Mouse (Mus musculus): ENCODE results near the gene Oscp1. TPM values are rescaled to one million over a fixed set of nuclear protein-coding genes. Genes with fewer than 3 reads are reported as not detected.
"Not testable (repeated sequence)": the region's sequence is repeated elsewhere in the genome, so short reads cannot be mapped to it uniquely, and the experiment has no call there.

Oscp1 gene
- polyA plus RNA-seq, 3 experiments from 2014 or later, result 0.24 to 0.66 (median 0.26) TPM

DNA sequence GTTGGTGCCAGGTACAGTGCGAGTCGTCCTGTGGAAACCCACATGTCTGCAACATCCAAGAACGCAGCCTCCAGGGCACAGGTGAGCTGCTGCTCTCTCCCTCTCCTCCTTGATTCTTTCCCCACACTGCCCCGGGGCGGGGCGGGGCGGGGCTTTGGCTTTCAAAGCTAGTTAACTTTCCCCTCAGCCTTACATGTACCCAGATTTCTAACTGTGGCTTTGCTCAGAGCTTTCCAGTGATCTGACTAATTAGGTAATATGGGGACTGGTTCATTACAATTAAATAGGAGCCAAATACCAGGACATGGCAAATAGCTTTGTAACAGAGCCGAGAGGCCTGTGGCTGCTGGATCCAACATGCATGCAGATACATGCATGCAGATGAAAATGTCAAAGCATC is 26.0 kb downstream of the Oscp1 start:
- ATAC-seq, result no peak

DNA sequence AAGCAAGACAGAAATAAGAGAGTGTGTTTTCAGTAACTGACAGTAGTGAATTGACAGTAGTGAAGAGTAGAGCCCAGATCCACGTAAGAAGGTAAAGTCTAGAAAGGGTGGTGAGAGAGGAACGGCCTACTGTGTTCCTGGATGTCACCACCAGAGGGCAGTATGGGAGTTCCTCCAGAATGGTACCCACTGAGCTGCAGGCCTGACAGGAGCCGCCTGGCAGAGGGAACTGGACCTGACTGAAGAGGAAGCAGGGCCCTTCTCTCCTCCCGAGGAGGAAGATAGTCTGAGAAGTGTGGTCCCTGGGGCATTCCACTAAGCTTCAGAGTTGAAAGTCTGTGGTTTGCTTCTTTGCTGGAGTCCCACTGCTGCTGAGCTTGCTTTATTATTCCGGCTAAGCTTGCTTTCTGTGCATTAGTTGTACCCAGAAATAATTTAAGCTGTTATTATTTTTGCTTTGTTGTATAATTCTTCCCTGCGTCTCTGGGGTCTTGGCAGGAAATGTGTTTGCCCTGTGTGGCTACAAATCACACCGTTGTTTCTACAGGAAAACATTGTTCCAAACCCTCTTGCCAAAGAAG is 27.7 kb downstream of the Oscp1 start:
- peak; percentile 83 for ATAC-seq

DNA sequence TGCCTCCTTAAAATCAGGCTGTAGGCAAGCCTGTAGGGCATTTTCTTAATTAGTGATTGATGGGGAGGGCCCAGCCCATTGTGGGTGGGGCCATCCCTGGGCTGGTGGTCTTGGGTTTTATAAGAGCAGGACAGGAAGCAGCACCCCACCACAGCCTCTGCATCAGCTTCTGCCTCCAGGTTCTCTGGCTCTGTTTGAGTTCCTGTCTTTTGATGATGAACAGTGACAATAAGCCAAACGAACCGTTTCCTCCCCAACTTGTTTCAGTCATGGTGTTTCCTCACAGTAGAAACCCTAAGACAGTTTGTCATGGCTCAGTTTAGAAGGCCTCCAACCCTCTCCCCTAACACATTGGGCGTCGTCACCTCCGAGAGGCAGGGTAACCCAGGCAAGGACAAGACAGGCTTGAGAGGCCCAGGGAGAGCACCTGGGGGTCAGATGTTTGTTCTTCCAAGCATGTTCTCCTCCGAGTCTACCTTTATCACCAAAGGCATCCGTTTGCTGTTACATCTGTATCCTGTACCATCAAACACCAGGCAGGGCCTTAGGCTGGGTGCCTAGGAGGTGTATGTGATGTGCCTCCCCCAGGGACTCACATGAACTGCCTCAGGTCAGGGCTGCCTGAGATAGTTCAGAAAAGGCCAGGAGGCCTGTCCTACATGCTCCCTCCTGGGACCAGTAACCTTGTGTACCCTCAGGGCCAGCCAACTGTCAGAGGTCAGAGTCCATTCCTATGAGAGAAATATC is 31.9 kb downstream of the Oscp1 start:
- ATAC-seq, result peak; percentile 60

DNA sequence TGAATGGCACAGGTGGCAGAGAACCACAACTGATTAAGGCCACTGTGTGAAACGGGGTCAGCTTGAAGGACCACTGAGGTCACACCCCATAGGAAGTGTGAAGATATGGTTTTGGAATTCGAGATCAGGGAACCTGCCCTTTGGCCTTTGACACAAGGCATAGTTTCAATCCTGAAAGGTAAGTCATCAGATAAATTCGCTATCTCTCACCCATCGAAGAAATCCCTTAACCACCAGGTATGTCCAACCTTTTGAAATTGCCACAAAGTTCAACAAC is 32.4 kb downstream of the Oscp1 start:
- ATAC-seq, result no peak

DNA sequence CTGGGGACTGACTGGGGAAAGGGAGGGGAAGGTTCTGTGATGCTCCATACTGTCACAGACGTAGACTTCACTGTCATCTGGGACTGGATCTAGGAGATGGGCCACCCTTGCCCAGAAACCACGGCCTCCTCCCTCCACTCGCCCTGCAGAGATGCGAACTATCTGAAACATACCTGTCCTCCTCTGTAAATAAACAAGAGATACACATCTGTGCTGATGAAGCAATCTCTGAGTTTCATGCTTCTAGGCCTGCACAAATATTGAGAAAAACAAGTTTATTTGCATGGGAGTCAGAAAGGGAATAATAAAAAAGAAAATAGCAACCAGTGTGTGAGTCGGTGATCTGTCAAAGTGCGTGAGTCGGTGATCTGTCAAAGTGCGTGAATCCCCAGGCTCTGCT is 33.5 kb downstream of the Oscp1 start:
- ATAC-seq, result no peak

DNA sequence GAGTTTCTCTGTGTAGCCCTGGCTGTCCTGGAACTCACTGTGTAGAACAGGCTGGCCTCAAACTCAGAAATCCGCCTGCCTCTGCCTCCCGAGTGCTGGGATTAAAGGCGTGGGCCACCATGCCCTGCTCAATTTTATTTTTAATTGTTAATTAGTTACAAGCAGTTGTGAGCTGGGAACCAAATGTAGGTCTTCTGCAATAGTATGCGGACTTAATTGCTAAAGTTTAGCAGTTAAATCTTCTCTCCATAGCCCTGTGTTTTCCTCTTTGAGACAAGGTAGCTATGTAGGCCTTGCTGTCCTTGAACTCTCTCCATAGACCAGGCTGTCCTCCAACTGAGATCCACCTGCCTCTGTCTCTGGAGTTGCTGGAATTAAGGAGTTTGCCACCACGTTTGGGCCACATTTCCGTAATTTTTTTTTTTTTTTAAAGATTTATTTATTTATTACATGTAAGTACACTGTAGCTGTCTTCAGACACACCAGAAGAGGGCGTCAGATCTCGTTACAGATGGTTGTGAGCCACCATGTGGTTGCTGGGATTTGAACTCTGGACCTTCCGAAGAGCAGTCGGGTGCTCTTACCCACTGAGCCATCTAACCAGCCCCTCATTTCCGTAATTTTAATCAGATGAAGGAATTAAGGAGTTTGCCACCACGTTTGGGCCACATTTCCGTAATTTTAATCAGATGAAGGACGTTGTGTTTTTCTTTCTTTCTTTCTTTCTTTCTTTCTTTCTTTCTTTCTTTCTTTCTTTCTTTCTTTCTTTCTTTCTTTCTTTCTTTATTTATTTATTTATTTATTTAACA is 37.5 kb downstream of the Oscp1 start:
- not testable (repeated sequence) for ATAC-seq

DNA sequence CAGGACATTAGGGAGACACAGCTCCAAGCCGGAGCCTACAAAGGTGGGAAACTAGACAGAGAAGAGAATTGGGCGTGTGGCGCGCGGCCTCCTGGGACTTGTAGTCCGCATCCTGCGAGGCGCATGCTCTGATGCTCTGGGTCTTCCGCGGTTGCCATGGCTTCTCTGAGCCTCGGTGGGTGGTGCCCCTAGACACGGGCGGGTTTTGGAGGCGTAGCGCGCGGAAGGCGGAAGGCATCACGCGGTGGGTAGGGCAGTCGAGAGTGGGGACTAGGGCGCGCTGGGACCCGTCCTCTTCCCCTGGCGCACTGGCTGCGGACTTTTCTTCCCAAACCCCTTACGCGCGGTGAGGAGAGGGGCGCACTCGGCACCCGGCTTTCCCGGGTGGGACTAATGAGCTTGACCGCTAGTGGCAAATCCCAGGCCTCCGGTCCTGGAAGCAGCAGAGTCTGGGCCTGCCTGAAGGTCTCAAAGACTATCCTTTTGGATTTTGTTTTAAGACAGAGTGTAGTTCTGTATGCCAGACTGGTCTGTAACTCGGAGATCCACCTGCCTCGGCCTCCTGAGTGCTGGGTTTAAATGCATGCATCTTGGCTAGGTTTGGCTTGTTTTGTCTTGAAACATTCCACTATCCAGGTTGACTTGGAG is 38.2 kb downstream of the Oscp1 start, which contains the start of gene Lsm10:
TSS of gene Lsm10 (plus strand) at position 160 of the 648 bp plus-strand sequence.
- peak; percentile 100 for ATAC-seq

DNA sequence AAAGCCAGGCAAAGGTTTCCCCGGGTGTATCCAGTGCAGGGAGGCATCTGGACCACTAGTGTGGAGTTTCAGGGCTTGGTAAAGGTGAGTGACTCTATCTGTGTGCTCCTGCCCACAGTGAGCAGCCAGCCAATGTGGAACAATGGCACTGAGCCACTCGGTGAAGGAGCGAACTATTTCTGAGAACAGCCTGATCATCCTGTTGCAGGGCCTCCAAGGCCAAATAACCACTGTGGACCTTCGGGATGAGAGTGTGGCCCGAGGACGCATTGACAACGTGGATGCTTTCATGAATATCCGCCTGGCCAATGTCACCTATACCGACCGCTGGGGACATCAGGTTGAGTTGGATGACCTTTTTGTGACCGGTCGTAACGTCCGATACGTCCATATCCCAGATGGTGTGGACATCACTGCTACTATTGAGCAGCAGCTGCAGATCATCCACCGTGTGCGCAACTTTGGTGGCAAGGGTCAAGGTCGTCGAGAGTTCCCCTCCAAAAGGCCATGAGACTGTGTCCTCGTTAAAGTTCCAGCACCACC is 39.4 kb downstream of the Oscp1 start:
- no peak for ATAC-seq

DNA sequence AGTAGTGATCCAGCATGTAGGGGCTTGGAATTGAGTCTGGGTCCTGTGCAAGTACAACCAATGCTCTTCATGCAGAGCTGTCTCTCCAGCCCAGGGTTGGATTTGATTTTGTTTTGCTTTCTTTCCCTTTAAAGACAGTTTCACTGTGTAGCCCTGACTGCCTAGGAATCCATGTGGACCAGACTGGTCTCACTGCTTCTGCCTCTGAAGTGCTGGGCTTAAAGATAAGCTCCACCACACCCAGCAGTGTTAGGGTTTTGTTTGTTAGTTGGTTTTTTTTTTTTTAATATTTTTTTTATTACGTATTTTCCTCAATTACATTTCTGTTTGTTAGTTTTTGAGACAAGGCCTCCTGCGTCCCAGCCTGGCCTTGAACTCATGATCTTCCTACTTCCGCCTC is 41.0 kb downstream of the Oscp1 start:
- no peak for ATAC-seq

DNA sequence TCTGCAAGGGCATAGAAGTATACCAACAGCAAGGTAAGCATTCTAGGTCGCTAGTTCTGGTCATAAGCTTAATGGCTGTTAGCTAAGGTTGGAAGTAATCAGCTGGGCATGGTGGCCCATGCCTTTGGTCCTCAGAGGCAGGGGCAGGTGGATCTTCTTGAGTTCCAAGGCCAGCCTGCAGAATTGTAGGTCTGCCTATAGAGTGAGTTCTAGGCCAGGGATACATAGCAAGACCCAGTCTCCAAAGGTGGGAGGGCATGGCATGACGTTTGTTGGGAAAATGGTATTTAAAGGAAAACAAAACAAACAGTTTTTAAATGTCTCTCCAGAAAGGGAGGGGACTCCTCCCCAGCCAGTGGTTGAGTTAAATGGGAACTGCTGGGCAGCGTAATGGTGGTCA is 42.4 kb downstream of the Oscp1 start:
- no peak for ATAC-seq

DNA sequence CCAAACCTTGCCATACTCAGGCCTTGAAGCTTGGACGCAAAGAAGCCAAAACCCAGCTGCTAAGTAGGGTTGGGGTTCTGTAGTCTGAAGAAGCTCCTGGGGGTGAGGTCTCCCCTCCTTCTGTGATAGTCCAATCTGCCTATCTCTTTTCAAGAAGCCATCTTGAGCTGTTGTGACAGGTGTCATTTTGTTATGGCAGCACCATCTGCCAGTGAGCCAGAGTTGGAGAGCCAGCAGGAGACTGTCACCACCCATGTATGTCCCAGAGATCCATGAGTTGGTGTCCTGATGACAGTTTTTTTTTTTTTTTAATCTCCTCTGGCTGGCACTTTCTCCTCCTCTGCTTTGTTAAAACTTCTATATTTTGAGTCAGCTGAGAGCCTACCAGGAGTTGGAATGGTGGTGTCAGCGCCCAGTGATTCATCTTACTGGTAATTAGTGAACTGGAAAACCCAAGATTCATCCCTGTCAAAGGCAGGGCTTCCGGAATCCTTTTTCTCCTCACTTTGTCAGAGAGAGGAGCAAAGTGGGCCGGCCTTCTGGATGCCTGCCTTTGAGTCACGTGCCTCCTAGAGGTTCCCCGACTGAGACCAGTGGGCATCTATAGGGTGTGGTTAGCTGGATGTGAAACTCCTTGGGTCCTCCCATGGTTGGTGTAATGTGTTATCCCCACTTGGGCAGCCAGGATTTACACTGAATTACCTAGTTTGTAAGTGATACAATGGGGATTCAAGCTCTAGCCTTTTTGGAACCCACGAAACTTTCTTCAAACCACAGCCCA is 43.9 kb downstream of the Oscp1 start:
- no peak for ATAC-seq

DNA sequence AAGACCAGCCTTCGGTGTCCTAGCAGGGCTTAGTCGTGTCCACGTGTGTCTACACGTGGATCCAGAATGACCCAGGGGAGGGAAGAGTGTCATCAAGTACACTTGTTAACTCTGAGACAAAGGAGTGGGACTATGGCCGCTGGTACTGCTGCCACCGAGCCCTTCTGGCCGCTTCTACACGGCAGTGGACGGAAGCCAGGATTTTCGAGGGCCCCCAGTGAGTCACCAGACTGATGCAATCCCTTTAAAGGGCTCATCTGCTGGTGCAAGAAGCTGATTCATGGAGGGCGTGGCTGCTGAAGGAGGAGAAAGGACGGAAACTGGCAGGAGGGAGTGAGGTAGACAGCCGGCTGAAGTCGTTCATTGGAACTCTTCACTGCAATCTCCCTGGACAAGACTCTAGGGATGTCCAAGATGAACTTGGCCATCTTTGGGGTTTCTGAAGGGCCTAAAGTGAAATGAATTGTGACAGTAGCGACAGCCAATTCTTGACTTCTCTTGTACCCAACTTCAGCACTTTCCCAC is 44.8 kb downstream of the Oscp1 start:
- ATAC-seq, result peak; percentile 66

DNA sequence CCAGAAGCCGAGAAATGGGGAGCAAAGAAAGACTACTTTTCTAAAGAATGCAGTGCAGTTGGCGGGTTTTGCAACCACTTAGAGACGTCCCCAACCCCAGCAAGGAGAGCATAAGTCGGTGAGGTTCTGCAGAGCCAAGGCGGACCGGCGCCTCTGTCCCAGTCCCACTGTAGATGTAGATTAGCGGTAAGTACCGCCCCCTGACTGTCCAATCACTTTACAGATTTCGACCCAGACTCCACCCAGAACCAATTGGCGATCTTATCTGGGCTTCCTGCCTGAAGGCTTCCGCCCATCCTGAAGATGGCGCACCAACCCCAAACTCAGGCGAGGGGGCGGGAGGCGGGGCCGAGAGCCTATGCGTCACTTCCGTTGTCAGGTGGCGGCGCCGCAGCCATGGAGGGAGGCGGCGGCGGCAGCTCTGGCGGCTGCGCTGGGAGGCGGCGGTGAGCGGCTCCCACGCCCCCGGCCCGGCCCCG is 45.3 kb downstream of the Oscp1 start, which contains the start of gene Stk40:
TSS of gene Stk40 (plus strand) at position 368 of the 479 bp plus-strand sequence.
- ATAC-seq, result peak; percentile 96

DNA sequence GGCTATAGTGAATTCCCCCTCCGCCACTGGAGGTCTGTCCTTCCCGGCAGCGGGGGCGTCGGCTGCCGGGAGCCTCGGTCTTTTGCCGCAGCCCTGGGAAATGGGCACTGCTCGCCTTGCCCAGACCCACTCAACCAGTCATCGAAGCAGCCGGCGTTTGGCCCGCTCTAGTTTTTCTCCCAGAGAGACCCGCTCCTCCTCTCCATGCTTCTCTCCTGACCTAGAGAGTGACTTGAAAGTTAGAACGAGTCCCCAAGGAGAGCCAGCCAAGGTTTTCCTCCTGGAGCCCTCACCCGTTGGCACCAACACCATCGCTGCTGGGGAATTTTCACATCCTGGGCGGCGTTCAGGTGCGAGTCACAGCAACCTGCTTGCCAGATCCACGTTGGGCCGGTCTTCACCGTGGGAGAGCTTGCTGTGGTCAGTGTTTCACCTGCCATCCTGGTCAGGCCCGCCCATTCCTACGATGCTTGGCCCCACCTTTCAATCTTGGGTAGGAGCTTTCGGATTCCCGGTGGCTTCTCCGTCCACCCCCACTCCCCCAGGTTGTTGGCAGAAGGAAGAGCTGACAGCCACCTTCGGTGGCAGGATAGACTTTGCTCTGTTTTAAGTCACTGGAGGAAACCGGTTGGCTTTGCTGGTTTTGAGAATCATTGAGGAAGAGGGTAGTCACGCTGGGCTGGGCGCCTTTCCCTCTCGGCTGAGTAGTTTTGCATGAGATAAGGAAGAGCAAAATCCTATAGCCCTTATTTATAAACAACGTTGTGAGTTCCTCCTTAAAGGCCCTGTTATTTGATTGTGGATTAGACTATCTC is 46.1 kb downstream of the Oscp1 start:
- no peak for ATAC-seq

DNA sequence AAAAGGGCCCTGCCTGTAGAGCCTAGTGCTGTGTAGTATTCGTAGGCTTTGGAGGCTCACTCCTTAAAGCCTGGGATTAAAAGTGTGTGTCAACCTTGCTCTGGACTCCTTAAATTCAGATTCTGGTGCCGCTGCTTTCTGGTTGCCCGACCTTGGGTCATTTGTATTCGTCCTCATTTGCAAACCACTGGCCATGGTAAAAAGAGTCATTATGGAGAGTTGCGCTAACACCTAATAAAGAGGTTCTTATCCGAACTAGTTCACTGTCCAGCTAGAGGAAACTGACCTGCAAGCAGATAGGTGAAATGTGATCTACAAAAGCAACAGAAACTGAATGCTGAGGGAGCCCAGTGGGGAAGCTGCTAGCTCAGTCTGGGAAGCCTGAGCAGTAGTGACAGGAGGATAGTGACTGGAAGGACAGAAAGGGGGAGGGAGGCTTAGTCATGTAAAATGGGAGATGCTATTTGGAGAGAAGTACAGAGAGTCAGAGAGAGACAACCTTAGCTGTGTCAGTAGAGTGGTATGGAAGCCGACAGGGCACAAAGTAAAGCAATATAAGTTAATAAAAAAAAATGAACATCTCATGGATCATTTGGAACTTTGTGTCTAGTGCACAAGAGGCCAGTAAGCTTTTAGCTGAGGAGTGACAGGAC is 46.9 kb downstream of the Oscp1 start:
- no peak for ATAC-seq

DNA sequence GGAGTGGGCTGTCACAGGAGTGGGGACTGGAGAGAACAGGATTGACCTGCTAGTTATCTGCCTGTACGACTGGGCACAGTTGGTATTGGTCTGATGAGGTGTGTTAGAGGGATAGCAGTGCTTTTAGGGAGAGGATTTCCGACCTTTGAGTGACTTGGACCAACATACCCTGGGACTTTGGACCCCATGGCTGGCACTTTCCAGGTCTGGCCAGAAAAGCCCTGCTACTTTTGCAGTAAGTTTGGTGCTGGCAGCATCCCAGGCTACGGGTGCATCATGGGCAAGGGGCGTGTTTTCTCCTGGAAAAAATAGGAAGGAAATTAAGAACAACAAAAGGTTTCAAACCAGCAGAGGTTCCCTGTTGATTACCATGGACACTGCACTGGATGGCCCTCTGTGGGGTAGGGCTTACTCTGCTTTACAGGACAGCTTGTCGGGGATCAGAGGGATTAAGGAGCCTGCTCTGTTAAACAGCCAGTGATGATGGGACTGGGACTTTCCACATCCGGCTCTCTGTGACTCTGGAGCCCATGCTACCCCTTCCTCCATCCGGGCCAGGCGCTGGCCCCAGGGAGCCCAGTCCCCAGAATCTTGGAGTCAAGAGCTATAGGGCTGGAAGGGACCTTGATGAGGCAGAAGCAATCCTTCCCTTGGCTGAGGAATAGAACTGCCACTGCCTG is 49.8 kb downstream of the Oscp1 start:
- no peak for ATAC-seq

DNA sequence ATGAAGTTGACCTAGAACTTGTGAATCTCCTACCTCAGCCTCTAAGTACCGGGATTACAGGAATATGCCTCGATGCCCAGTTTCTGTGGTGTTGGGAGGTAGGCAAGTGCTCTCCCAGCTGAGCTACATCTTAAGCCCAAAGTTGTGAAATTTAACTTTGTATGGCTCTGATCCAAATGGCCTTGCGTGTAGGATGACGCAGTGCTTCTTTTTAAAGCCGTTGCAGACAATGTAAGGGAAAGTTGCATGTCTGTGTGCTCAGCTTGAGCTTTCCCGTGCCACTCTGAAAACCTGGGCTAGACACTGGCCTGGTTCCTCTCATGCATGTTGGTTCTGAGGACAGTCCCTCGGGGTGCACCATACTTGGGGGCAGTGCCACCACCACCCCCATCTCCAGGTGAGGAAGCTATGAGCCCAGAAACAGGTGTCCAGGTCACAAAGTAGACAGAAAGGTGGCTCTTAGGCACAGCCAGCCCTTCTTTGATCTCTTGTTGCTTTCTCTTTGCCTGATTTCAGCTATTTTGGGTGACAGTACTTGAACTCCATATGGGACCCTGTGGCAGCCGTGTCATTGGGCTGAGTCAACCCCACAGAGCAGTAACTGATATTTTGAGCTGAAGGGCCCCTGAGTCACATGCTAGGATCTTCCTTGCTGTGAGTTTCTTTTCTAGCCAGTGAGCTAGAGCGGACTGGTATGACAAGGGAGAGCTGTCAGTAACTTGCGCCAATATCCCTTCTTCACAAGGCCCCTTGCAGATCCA is 51.4 kb downstream of the Oscp1 start:
- ATAC-seq, result peak; percentile 38

DNA sequence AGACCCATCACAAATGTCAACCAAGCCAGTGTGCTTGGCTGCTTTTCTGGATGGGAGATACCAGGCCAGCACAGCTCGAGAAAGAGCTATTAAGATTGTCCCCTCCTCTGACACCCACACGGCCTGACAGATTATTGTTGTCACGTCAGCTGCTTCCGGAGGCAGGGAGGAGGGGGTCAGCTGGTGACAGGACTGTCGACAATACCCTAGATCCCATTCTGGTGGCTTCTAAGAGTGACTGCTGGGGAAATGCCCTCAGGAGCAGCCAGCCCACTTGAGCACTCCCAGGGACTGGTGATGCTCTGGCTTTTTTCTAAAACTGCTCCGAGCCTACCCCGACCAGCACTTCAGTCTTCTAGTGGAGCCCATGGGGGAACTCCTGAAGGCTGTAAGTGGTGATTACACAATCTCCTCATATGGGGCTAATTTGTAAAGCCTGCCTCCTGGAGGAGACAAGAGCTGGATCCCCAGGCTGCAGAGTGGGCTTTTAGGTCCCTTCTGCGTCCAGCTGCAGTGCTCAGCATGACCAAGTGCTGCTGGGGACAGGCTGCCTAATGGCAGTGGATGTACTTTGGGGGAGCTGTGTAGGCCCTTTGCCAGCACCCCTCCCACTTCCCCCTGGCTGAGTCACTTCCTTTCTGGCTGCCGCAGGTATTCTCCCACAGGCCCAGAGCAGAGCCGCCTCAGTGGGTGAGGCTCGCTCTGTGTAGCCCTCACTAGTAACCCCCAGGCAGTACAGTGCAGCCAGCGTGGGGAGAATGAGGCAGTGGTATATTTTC is 52.2 kb downstream of the Oscp1 start:
- ATAC-seq, result peak; percentile 86
